Comparison of ENCODE assay signal across 10 mouse cellular contexts in genomic region chr16:17890342-17890727, GRCm38 (mm10). TPM values are rescaled to one million over a fixed set of nuclear protein-coding genes. Genes with fewer than 3 reads are reported as not detected.
DNase-seq lines count a peak whose midpoint lies in the region; ATAC-seq and TF ChIP-seq lines count a peak whose summit lies in the region.
"Had no signal": no experiment of that assay in that cellular context is flagged by ENCODE, and none has a peak within 500 bp of the region (broad histone marks: within the 10 kb centered on the region; RNA-seq: fewer than 3 reads in every experiment).

No protein-coding gene starts in this region.

- DNase-seq in heart, postnatal 36 days, result no peak
- peak; percentile 19 for DNase-seq in MEL (ENCODE audit: low read depth, low spot score)
- DNase-seq in adrenal gland, postnatal 14 days, result no peak
- DNase-seq in left cerebral cortex, postnatal 4 days, result no peak
- no peak for DNase-seq in right cerebral cortex, adult 2 months (ENCODE audit: low spot score in 2 of 2)

- no peak for TF ChIP-seq CTCF in MEL (IDR thresholded peaks at IDR 0.05 in 2 of 3, conservative IDR thresholded peaks at IDR 0.05 in 1 of 3; ENCODE audit: control insufficient read depth in 1 of 3, insufficient read depth in 1 of 3, low read depth in 2 of 3, low read length in 3 of 3, poor library complexity in 1 of 3, severe bottlenecking in 1 of 3)

- peak overlapping the region; percentile 94 for H3K9ac ChIP-seq in heart, embryonic 12.5 days
- peak overlapping the region; percentile 98 for H3K9ac ChIP-seq in MEL (ENCODE audit: control insufficient read depth, low read depth, low read length, poor library complexity, severe bottlenecking)
- H3K9ac ChIP-seq in heart, embryonic 16.5 days (ENCODE audit: low read length), result peak overlapping the region; percentile 98

- intact Hi-C loops in heart, postnatal 36 days (cut with DNase I), result no loop called here
- intact Hi-C loops in left cerebral cortex, postnatal 4 days (cut with DNase I), result no loop called here

- H3K9me3 ChIP-seq in heart, embryonic 12.5 days (replicated peaks), result no peaks in the 10 kb centered on the region
- H3K9me3 ChIP-seq in MEL (replicated peaks; ENCODE audit: insufficient read depth, low read length), result no peaks in the 10 kb centered on the region
- no peaks in the 10 kb centered on the region for H3K9me3 ChIP-seq in heart, embryonic 16.5 days (replicated peaks; ENCODE audit: control insufficient read depth, low read length)

- no peaks in the 10 kb centered on the region for H3K27me3 ChIP-seq in heart, embryonic 12.5 days (replicated peaks)
- no peaks in the 10 kb centered on the region for H3K27me3 ChIP-seq in MEL (ENCODE audit: control insufficient read depth in 1 of 2, insufficient read depth in 2 of 2, low read length in 2 of 2)
- H3K27me3 ChIP-seq in heart, embryonic 16.5 days (ENCODE audit: control insufficient read depth, insufficient read depth, low read length), result no peaks in the 10 kb centered on the region
- H3K27me3 ChIP-seq: Patski had no signal

- peak overlapping the region; percentile 77 for H3K4me2 ChIP-seq in heart, embryonic 12.5 days
- H3K4me2 ChIP-seq in heart, embryonic 16.5 days (ENCODE audit: low read depth, low read length), result peak overlapping the region; percentile 90

- ATAC-seq in heart, embryonic 12.5 days (ENCODE audit: insufficient number of reproducible peaks, low FRiP score), result no peak
- no peak for ATAC-seq in heart, embryonic 16.5 days (replicated peaks; ENCODE audit: extremely low read depth, insufficient read depth, low FRiP score)
- peak; percentile 9 for ATAC-seq in megakaryocyte-erythroid progenitor cell, adult 5-6 weeks (replicated peaks; ENCODE audit: low FRiP score, low TSS enrichment, poor library complexity, severe bottlenecking)

- peak overlapping the region; percentile 67 for H3K4me3 ChIP-seq in heart, embryonic 12.5 days
- peak overlapping the region; percentile 97 to 100 for H3K4me3 ChIP-seq in MEL (ENCODE audit: control insufficient read depth in 1 of 2, insufficient read depth in 1 of 2, low read depth in 2 of 2, low read length in 2 of 2)
- peak overlapping the region; percentile 94 for H3K4me3 ChIP-seq in heart, embryonic 16.5 days (ENCODE audit: low read length)

- peaks cover 31% of the 10 kb centered on the region for H3K79me2 ChIP-seq in MEL (ENCODE audit: control insufficient read depth, insufficient read depth, low read length, poor library complexity)

- TF ChIP-seq POLR2A in MEL (IDR thresholded peaks at IDR 0.05; ENCODE audit: control insufficient read depth in 1 of 2, insufficient read depth in 1 of 2, low read depth in 1 of 2, low read length in 2 of 2, poor library complexity in 1 of 2), result no peak

- H3K4me1 ChIP-seq in heart, embryonic 12.5 days (replicated peaks), result peaks cover 20% of the 10 kb centered on the region
- peaks cover 6 to 18% of the 10 kb centered on the region in 2 experiments for H3K4me1 ChIP-seq in MEL (ENCODE audit: control insufficient read depth in 1 of 2, insufficient read depth in 2 of 2, low read length in 2 of 2)
- H3K4me1 ChIP-seq in heart, embryonic 16.5 days (ENCODE audit: control insufficient read depth, insufficient read depth, low read length), result peaks cover 26% of the 10 kb centered on the region

- TF ChIP-seq RAD21 in MEL (IDR thresholded peaks at IDR 0.05; ENCODE audit: low read depth, low read length), result no peak

- WGBS in heart, embryonic 12.5 days, result 47% methylated on average over 2 of the region's 2 CpGs
- 54% methylated on average over 2 of the region's 2 CpGs for WGBS in heart, embryonic 16.5 days

- H3K27ac ChIP-seq in heart, embryonic 12.5 days (ENCODE audit: poor library complexity, severe bottlenecking), result no peak overlapping the region
- no peak overlapping the region for H3K27ac ChIP-seq in MEL (ENCODE audit: control insufficient read depth, low read depth, low read length)
- no peak overlapping the region for H3K27ac ChIP-seq in heart, embryonic 16.5 days (ENCODE audit: low read length)

- H3K36me3 ChIP-seq in heart, embryonic 12.5 days, result peaks cover 5% of the 10 kb centered on the region
- peaks cover 0 to 15% of the 10 kb centered on the region in 2 experiments; a peak in 3 of 4 replicates for H3K36me3 ChIP-seq in MEL (ENCODE audit: control insufficient read depth in 1 of 2, insufficient read depth in 2 of 2, low read length in 2 of 2)
- H3K36me3 ChIP-seq in heart, embryonic 16.5 days (ENCODE audit: control insufficient read depth, insufficient read depth), result no peaks in the 10 kb centered on the region

- no peak for TF ChIP-seq EP300 in MEL (IDR thresholded peaks at IDR 0.05; ENCODE audit: low read depth in 1 of 2, low read length in 2 of 2)

TF ChIP-seq in MEL, 35 proteins besides CTCF, POLR2A, EP300 and RAD21:
- TF ChIP-seq MYB (IDR thresholded peaks at IDR 0.05; ENCODE audit: low read depth, low read length), result no peak
- TF ChIP-seq ZNF384 (IDR thresholded peaks at IDR 0.05; ENCODE audit: low read depth, low read length), result no peak
- no peak for TF ChIP-seq ZKSCAN1 (IDR thresholded peaks at IDR 0.05; ENCODE audit: low read depth, low read length)
- no peak for TF ChIP-seq TBP (IDR thresholded peaks at IDR 0.05; ENCODE audit: low read depth, low read length)
TF ChIP-seq in MEL: peak in this region for 0.

RNA-seq across cellular contexts. Expression of gene Gm20518, which starts 1.1 kb away (rescaled TPM):
- polyA plus RNA-seq in heart, embryonic 12.5 days (2016; fragmentation: Nextera tagmentation; extraction: Ambion mirVana), result 0.19 and 0.32 TPM in 2 replicates
- under 1 TPM; 0.16 to 0.17 TPM for total RNA-seq in heart, postnatal 36 days (2021)
- 0.16 and 0.35 TPM in 2 replicates for total RNA-seq in MEL (2012; rRNA removed)
- under 1 TPM in 1 of 2 experiments, not detected in 1; 0.53 TPM for polyA plus RNA-seq in MEL (2012; ENCODE audit: insufficient read depth in 1 of 2, insufficient read length in 2 of 2, low read depth in 1 of 2, low replicate concordance in 2 of 2, missing spikeins in 1 of 2)
- polyA plus RNA-seq in heart, embryonic 16.5 days (2015; fragmentation: Nextera tagmentation; extraction: Ambion mirVana), result 0.14 and 0.32 TPM in 2 replicates
- total RNA-seq in megakaryocyte-erythroid progenitor cell, adult 5-6 weeks (2014; fragmentation: Nextera tagmentation), result 2.3 and 2.7 TPM in 2 replicates
- 1.2 TPM in 1 of 2 replicates, not detected in the other for total RNA-seq in megakaryocyte-erythroid progenitor cell, adult 5-6 weeks (2017)
- total RNA-seq in adrenal gland, postnatal 14 days (2021), result 0.15 and 0.30 TPM in 2 replicates
- total RNA-seq in left cerebral cortex, postnatal 4 days (2021), result 1 to 10 TPM in 1 of 2 experiments, under 1 TPM in 1; 0.77 to 1.2 TPM

RNA-seq across cellular contexts. Expression of gene Tssk1, which starts 3.7 kb away (rescaled TPM):
- polyA plus RNA-seq in heart, embryonic 12.5 days (2016; fragmentation: Nextera tagmentation; extraction: Ambion mirVana), result 0.04 and 0.05 TPM in 2 replicates
- under 1 TPM; 0.11 to 0.14 TPM for total RNA-seq in heart, postnatal 36 days (2021)
- 0.04 TPM in 1 of 2 replicates, not detected in the other for total RNA-seq in MEL (2012; rRNA removed)
- polyA plus RNA-seq in MEL (2012; ENCODE audit: insufficient read depth in 1 of 2, insufficient read length in 2 of 2, low read depth in 1 of 2, low replicate concordance in 2 of 2, missing spikeins in 1 of 2), result under 1 TPM in 1 of 2 experiments, not detected in 1; 0.36 TPM
- polyA plus RNA-seq in heart, embryonic 16.5 days (2015; fragmentation: Nextera tagmentation; extraction: Ambion mirVana), result 0.04 and 0.05 TPM in 2 replicates
- total RNA-seq in megakaryocyte-erythroid progenitor cell, adult 5-6 weeks (2014; fragmentation: Nextera tagmentation), result 0.72 TPM in 1 of 2 replicates, not detected in the other
- 0.14 TPM in 1 of 2 replicates, not detected in the other for total RNA-seq in megakaryocyte-erythroid progenitor cell, adult 5-6 weeks (2017)
- total RNA-seq in adrenal gland, postnatal 14 days (2021), result 0.19 TPM in 1 of 2 replicates, not detected in the other
- not detected for total RNA-seq in left cerebral cortex, postnatal 4 days (2021)

RNA-seq across cellular contexts. Expression of gene Dgcr2, which starts 8.0 kb away (rescaled TPM):
- 54.5 and 56.8 TPM in 2 replicates for polyA plus RNA-seq in heart, embryonic 12.5 days (2016; fragmentation: Nextera tagmentation; extraction: Ambion mirVana)
- 10 to 100 TPM; 47.3 to 48.6 TPM for total RNA-seq in heart, postnatal 36 days (2021)
- 35.1 and 37.1 TPM in 2 replicates for total RNA-seq in MEL (2012; rRNA removed)
- polyA plus RNA-seq in MEL (2012; ENCODE audit: insufficient read depth in 1 of 2, insufficient read length in 2 of 2, low read depth in 1 of 2, low replicate concordance in 2 of 2, missing spikeins in 1 of 2), result 10 to 100 TPM in 1 of 2 experiments, not detected in 1; 53.7 TPM
- polyA plus RNA-seq in heart, embryonic 16.5 days (2015; fragmentation: Nextera tagmentation; extraction: Ambion mirVana), result 46.9 and 55.2 TPM in 2 replicates
- total RNA-seq in megakaryocyte-erythroid progenitor cell, adult 5-6 weeks (2014; fragmentation: Nextera tagmentation), result 32.7 and 36.4 TPM in 2 replicates
- total RNA-seq in megakaryocyte-erythroid progenitor cell, adult 5-6 weeks (2017), result 35.1 and 55.7 TPM in 2 replicates
- total RNA-seq in adrenal gland, postnatal 14 days (2021), result 57.6 and 63.6 TPM in 2 replicates
- 100 to 1,000 TPM; 116 to 123 TPM for total RNA-seq in left cerebral cortex, postnatal 4 days (2021)

RNA-seq across cellular contexts. Expression of gene Tssk2, which starts 8.1 kb away (rescaled TPM):
- not detected in 2 replicates for polyA plus RNA-seq in heart, embryonic 12.5 days (2016; fragmentation: Nextera tagmentation; extraction: Ambion mirVana)
- not detected for total RNA-seq in heart, postnatal 36 days (2021)
- total RNA-seq in MEL (2012; rRNA removed), result 0.10 TPM in 1 of 2 replicates, not detected in the other
- polyA plus RNA-seq in MEL (2012; ENCODE audit: insufficient read depth in 1 of 2, insufficient read length in 2 of 2, low read depth in 1 of 2, low replicate concordance in 2 of 2, missing spikeins in 1 of 2), result under 1 TPM in 1 of 2 experiments, not detected in 1; 0.24 TPM
- not detected in 2 replicates for polyA plus RNA-seq in heart, embryonic 16.5 days (2015; fragmentation: Nextera tagmentation; extraction: Ambion mirVana)
- not detected in 2 replicates for total RNA-seq in megakaryocyte-erythroid progenitor cell, adult 5-6 weeks (2014; fragmentation: Nextera tagmentation)
- 0.47 TPM in 1 of 2 replicates, not detected in the other for total RNA-seq in megakaryocyte-erythroid progenitor cell, adult 5-6 weeks (2017)
- not detected in 2 replicates for total RNA-seq in adrenal gland, postnatal 14 days (2021)
- total RNA-seq in left cerebral cortex, postnatal 4 days (2021), result not detected
- total RNA-seq: gastrocnemius, postnatal 14 days had no signal

RNA-seq across cellular contexts. Expression of gene Ess2, which starts 20.8 kb away (rescaled TPM):
- 30.2 and 31.6 TPM in 2 replicates for polyA plus RNA-seq in heart, embryonic 12.5 days (2016; fragmentation: Nextera tagmentation; extraction: Ambion mirVana)
- total RNA-seq in heart, postnatal 36 days (2021), result 10 to 100 TPM in 1 of 2 experiments, 1 to 10 TPM in 1; 8.7 to 10.6 TPM
- 18.5 and 21.7 TPM in 2 replicates for total RNA-seq in MEL (2012; rRNA removed)
- 10 to 100 TPM in 1 of 2 experiments, not detected in 1; 26.8 TPM for polyA plus RNA-seq in MEL (2012; ENCODE audit: insufficient read depth in 1 of 2, insufficient read length in 2 of 2, low read depth in 1 of 2, low replicate concordance in 2 of 2, missing spikeins in 1 of 2)
- polyA plus RNA-seq in heart, embryonic 16.5 days (2015; fragmentation: Nextera tagmentation; extraction: Ambion mirVana), result 31.6 and 32.7 TPM in 2 replicates
- total RNA-seq in megakaryocyte-erythroid progenitor cell, adult 5-6 weeks (2014; fragmentation: Nextera tagmentation), result 21.1 and 23.2 TPM in 2 replicates
- 16.6 and 21.0 TPM in 2 replicates for total RNA-seq in megakaryocyte-erythroid progenitor cell, adult 5-6 weeks (2017)
- 16.0 and 20.2 TPM in 2 replicates for total RNA-seq in adrenal gland, postnatal 14 days (2021)
- 10 to 100 TPM; 40.7 to 45.1 TPM for total RNA-seq in left cerebral cortex, postnatal 4 days (2021)
